Mouse (Mus musculus): ENCODE data around the gene Arf5. TPM values are rescaled to one million over a fixed set of nuclear protein-coding genes. Genes with fewer than 3 reads are reported as not detected.

Gene Arf5
- total and polyA plus RNA-seq, 2 experiments from 2014 or later: 412 to 456 TPM

DNA sequence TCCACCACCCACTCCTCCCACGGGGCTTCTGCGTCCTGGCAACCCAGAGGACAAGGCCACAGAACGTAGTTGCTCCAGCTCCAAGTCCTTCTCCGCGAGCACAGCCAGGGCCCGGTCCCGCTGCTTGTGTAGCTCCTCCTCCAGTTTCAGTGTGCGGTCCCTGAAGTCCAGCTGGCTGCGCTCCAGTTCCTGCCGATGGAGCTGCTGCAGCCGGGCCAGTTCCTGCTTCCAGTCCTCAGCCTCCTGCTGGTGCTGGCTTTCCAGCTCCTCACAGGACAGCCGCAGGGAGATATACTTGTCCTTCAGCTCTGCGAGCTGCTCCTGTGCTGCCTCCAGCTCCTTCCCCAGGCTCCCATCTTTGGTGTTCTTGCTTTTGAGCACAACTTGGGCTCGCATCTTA lies 4.9 kb upstream of the Arf5 start:
- no peak overlapping the region for H3K27ac ChIP-seq (ENCODE audit: low read depth, low read length)
- peaks cover 16% of the 10 kb centered on the region for H3K4me1 ChIP-seq (ENCODE audit: insufficient read depth, low read length)
- peak overlapping the region; percentile 12; the same call in 1 of the 2 replicates for H3K4me2 ChIP-seq (ENCODE audit: low read depth, low read length, poor library complexity, severe bottlenecking)
- 80% methylated on average over 14 of the region's 14 CpGs for WGBS
- H3K9ac ChIP-seq (replicated peaks; ENCODE audit: low read length, poor library complexity, severe bottlenecking): no peak overlapping the region
- H3K36me3 ChIP-seq (ENCODE audit: insufficient read depth, low read length): peaks cover 28% of the 10 kb centered on the region
- no peaks in the 10 kb centered on the region for H3K27me3 ChIP-seq (ENCODE audit: insufficient read depth, low read length)
- no peak overlapping the region for H3K4me3 ChIP-seq (ENCODE audit: low read depth, low read length)
- peak; percentile 73 for DNase-seq (ENCODE audit: low spot score)
- no peak for ATAC-seq (ENCODE audit: low FRiP score)
- TF ChIP-seq CTCF (IDR thresholded peaks at IDR 0.05): no peak; the same call in 1 of the 2 replicates
- H3K9me3 ChIP-seq (ENCODE audit: low read length): no peaks in the 10 kb centered on the region

DNA sequence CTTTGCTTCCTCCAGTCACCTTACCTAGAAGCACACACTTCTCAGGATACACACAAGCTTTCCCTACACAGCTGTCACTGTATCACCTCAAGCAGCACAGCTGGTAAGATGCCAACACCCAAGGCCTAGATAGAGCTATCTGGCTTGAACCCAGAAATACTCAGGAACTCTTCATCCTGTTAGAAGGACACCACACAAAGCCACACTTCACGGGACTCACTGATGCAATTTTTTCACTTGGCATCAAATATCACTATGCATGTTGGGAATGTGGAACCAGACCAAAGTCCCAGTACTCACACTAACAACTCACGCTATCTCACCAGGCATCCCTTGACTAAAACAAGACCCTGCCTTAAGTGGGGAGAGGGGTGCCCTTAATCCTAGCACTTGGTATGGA lies 3.7 kb upstream of the Arf5 start:
- H3K9me3 ChIP-seq (ENCODE audit: low read length): no peaks in the 10 kb centered on the region
- WGBS: 78% methylated on average over 2 of the region's 2 CpGs
- no peak for ATAC-seq (ENCODE audit: low FRiP score)
- TF ChIP-seq CTCF (IDR thresholded peaks at IDR 0.05): no peak
- H3K4me2 ChIP-seq (ENCODE audit: low read depth, low read length, poor library complexity, severe bottlenecking): peak overlapping the region; percentile 97; the same call in 1 of the 2 replicates
- H3K27me3 ChIP-seq (ENCODE audit: insufficient read depth, low read length): no peaks in the 10 kb centered on the region
- H3K4me1 ChIP-seq (ENCODE audit: insufficient read depth, low read length): peaks cover 20% of the 10 kb centered on the region
- no peak overlapping the region for H3K27ac ChIP-seq (ENCODE audit: low read depth, low read length)
- no peak overlapping the region for H3K9ac ChIP-seq (replicated peaks; ENCODE audit: low read length, poor library complexity, severe bottlenecking)
- DNase-seq (ENCODE audit: low spot score): no peak
- no peak overlapping the region for H3K4me3 ChIP-seq (ENCODE audit: low read depth, low read length)
- H3K36me3 ChIP-seq (ENCODE audit: insufficient read depth, low read length): peaks cover 28% of the 10 kb centered on the region

DNA sequence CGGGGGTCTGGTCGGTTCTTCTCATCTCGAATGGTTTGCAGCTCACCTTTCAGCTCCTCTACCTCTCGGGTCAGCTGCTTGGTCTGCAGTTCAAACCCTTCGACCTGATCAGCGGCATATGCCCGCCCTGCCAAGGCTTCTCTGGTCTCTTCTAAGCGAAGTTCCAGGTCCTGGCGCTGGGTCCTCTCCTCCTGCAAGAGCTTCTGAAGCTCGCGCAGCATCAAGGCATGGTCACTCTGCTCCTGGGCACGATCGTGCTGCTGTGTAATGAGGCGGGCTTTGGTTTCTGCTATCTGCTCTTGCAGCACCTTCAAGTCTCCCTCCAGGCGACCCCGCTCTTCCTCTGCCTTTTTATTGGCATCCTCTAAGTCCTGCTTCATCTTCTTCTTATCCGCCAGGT lies 3.0 kb upstream of the Arf5 start:
- no peaks in the 10 kb centered on the region for H3K9me3 ChIP-seq (ENCODE audit: low read length)
- H3K4me2 ChIP-seq (ENCODE audit: low read depth, low read length, poor library complexity, severe bottlenecking): peak overlapping the region; percentile 97
- DNase-seq (ENCODE audit: low spot score) (no peak), ATAC-seq (ENCODE audit: low FRiP score) (no peak)
- no peak for TF ChIP-seq CTCF (IDR thresholded peaks at IDR 0.05)
- H3K4me1 ChIP-seq (ENCODE audit: insufficient read depth, low read length): peaks cover 24% of the 10 kb centered on the region
- peak overlapping the region; percentile 84 for H3K4me3 ChIP-seq (ENCODE audit: low read depth, low read length)
- no peaks in the 10 kb centered on the region for H3K27me3 ChIP-seq (ENCODE audit: insufficient read depth, low read length)
- no peak overlapping the region for H3K27ac ChIP-seq (ENCODE audit: low read depth, low read length)
- peak overlapping the region; percentile 2; the same call in 1 of the 2 replicates for H3K9ac ChIP-seq (replicated peaks; ENCODE audit: low read length, poor library complexity, severe bottlenecking)
- peaks cover 26% of the 10 kb centered on the region for H3K36me3 ChIP-seq (ENCODE audit: insufficient read depth, low read length)
- 88% methylated on average over 17 of the region's 17 CpGs for whole genome bisulfite sequencing

DNA sequence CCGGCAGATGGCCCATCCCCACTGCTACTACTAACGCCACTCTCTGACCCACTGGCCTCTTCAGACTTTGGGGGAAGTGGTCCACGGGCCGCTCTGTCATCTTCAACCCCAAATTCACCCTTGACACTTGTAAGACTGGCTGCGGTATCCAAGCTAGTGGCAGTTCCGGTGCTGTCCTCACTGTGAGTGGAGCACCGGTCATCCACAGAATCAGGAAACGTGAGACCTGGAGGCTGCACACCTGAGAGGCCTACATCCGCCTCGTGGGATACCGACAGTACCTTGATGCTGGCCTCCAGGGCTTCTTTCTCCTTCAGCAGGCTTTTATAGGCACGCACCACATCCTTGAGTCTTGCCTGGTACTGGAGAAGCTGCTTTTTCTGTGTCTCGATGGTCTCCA lies 2.5 kb upstream of the Arf5 start:
- Histone ChIP-seq H3K9me3 (ENCODE audit: low read length) (no peaks in the 10 kb centered on the region), H3K27me3 (ENCODE audit: insufficient read depth, low read length) (no peaks in the 10 kb centered on the region), H3K4me2 (ENCODE audit: low read depth, low read length, poor library complexity, severe bottlenecking) (peak overlapping the region; percentile 97), H3K9ac (replicated peaks; ENCODE audit: low read length, poor library complexity, severe bottlenecking) (peak overlapping the region; percentile 72), H3K27ac (ENCODE audit: low read depth, low read length) (0 out of 2 replicates have a peak overlapping the region, but pooled peaks have one; percentile 38), H3K36me3 (ENCODE audit: insufficient read depth, low read length) (peaks cover 25% of the 10 kb centered on the region), H3K4me1 (ENCODE audit: insufficient read depth, low read length) (peaks cover 24% of the 10 kb centered on the region), H3K4me3 (ENCODE audit: low read depth, low read length) (peak overlapping the region; percentile 84)
- no peak for ATAC-seq (ENCODE audit: low FRiP score)
- no peak for DNase-seq (ENCODE audit: low spot score)
- WGBS: 26% methylated on average over 13 of the region's 13 CpGs
- no peak for TF ChIP-seq CTCF (IDR thresholded peaks at IDR 0.05)

DNA sequence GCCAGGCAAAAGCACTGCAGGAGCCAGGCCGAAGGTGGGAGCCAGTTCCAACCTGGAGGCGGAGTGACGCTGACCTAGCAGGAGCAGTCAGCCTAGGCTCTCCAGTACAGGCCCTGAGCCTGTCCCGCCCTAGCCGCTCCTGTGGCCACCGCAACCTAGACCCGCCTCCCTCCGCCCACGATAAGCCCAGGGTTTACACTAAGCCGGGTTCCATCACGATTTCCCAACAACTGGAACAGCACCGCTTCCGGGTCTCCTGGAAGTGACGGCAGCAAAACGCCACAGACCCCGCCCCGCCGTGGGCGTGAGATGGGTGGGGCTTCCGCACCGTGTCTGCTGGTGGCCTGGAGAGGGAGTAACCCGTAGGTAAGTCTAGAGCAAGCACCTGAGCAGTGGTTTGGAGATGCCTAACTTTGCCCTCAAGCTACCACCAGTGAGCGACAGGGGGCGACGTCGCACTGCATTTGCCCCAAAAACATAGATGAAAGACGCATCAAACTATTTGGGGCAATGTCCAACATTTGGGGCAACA lies 1.8 kb upstream of the Arf5 start:
- H3K4me1 ChIP-seq (ENCODE audit: insufficient read depth, low read length): peaks cover 24% of the 10 kb centered on the region
- H3K4me3 ChIP-seq (ENCODE audit: low read depth, low read length): peak overlapping the region; percentile 84
- H3K27me3 ChIP-seq (ENCODE audit: insufficient read depth, low read length): no peaks in the 10 kb centered on the region
- peak overlapping the region; percentile 72 for H3K9ac ChIP-seq (replicated peaks; ENCODE audit: low read length, poor library complexity, severe bottlenecking)
- H3K36me3 ChIP-seq (ENCODE audit: insufficient read depth, low read length): peaks cover 31% of the 10 kb centered on the region
- DNase-seq (ENCODE audit: low spot score) (peak; percentile 95), ATAC-seq (ENCODE audit: low FRiP score) (peak; percentile 85)
- H3K9me3 ChIP-seq (ENCODE audit: low read length): no peaks in the 10 kb centered on the region
- under 1% methylated on average over 27 of the region's 27 CpGs for WGBS
- peak overlapping the region; percentile 38; the same call in 1 of the 2 replicates for H3K27ac ChIP-seq (ENCODE audit: low read depth, low read length)
- peak overlapping the region; percentile 97 for H3K4me2 ChIP-seq (ENCODE audit: low read depth, low read length, poor library complexity, severe bottlenecking)
- TF ChIP-seq CTCF (IDR thresholded peaks at IDR 0.05): peak; percentile 82

DNA sequence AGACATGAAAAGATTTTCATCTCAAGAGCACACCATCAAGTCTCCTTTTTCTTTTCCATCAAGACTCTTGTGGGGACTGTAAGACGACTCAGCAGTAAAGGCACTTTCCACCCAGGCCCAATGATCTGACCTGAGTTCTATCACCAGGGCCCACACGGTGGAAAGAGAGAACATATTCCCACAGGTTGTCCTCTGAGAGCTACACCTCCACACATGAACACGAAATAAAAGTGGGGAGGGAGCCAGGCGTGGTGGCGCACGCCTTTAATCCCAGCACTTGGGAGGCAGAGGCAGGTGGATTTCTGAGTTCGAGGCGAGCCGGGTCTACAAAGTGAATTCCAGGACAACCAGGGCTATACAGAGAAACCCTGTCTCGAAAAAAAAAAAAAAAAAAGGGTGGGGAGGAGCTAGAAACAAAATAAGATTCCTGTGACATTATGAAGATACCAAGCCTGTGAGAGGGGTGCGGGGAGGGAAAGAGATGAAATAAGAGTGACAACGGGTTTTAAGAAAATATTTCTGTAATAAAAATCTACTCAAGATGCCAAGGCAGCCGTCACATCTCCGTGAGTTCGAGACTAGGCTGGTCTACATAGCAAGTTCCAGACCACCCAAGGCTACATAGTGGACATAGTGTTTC lies 589 bp upstream of the Arf5 start:
- Histone ChIP-seq H3K27ac (ENCODE audit: low read depth, low read length) (no peak overlapping the region), H3K4me2 (ENCODE audit: low read depth, low read length, poor library complexity, severe bottlenecking) (peak overlapping the region; percentile 62), H3K9me3 (ENCODE audit: low read length) (no peaks in the 10 kb centered on the region), H3K36me3 (ENCODE audit: insufficient read depth, low read length) (peaks cover 26% of the 10 kb centered on the region), H3K9ac (replicated peaks; ENCODE audit: low read length, poor library complexity, severe bottlenecking) (no peak overlapping the region), H3K4me3 (ENCODE audit: low read depth, low read length) (peak overlapping the region; percentile 88; the same call in 1 of the 2 replicates), H3K4me1 (ENCODE audit: insufficient read depth, low read length) (peaks cover 24% of the 10 kb centered on the region), H3K27me3 (ENCODE audit: insufficient read depth, low read length) (no peaks in the 10 kb centered on the region)
- ATAC-seq (ENCODE audit: low FRiP score): no peak
- 70% methylated on average over 15 of the region's 15 CpGs for WGBS
- no peak for TF ChIP-seq CTCF (IDR thresholded peaks at IDR 0.05)
- no peak for DNase-seq (ENCODE audit: low spot score)
